ENCODE assay signal across 23 mouse cellular contexts in the genomic region with DNA sequence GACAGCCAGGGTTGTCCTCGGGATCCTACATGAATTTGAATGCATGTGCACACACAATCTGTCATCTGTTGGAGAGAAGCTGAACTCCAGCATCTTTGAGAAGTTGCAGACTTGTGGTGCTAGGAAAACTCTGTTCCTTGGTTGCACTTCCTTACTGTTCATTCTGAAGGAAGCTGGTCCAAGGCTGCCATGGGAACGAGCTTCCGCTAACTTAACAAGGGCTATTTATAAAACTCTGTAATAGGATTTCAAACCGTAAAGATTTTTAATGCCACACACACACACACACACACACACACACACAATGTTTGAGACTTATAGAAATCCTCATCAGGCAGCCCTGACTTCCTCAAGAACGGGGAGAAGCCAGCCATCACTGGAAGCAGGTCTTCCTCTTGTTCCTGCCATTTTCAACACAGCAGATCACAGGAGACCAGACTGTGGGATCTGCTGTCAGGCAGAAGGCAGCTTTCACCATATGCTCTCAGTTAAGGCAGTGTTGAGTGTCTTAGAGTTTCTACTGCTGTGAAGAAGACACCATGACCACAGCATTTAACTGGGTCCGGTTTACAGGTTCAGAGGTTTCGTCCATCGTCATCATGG. TPM values are rescaled to one million over a fixed set of nuclear protein-coding genes. Genes with fewer than 3 reads are reported as not detected.
DNase-seq lines count a peak whose midpoint lies in the region; ATAC-seq lines count a peak whose summit lies in the region.
"Had no signal": no experiment of that assay in that cellular context is flagged by ENCODE, and none has a peak within 500 bp of the region (broad histone marks: within the 10 kb centered on the region; RNA-seq: fewer than 3 reads in every experiment).

No protein-coding gene starts in this region.

- ATAC-seq in forebrain, embryonic 16.5 days = 0 out of 2 replicates have a peak, but pooled peaks have one; percentile 23
- ATAC-seq in forebrain, embryonic 14.5 days = no peak
- ATAC-seq: lung, postnatal 0 days had no signal

- 87% methylated on average over 8 of the region's 8 CpGs for WGBS in forebrain, embryonic 16.5 days
- 90% methylated on average over 8 of the region's 8 CpGs for WGBS in forebrain, embryonic 14.5 days

- H3K4me1 ChIP-seq in forebrain, embryonic 16.5 days (replicated peaks; ENCODE audit: control insufficient read depth, insufficient read depth, low read length) = no peaks in the 10 kb centered on the region
- H3K4me1 ChIP-seq in forebrain, embryonic 14.5 days (ENCODE audit: control insufficient read depth, insufficient read depth, low read length) = no peaks in the 10 kb centered on the region
- H3K4me1 ChIP-seq: heart, embryonic 13.5 days; stomach, embryonic 15.5 days had no signal

- H3K9me3 ChIP-seq in forebrain, embryonic 16.5 days (ENCODE audit: control insufficient read depth, low read length) = no peaks in the 10 kb centered on the region
- H3K9me3 ChIP-seq in forebrain, embryonic 14.5 days (replicated peaks; ENCODE audit: control insufficient read depth, low read length) = no peaks in the 10 kb centered on the region
- H3K9me3 ChIP-seq: heart, embryonic 13.5 days; stomach, embryonic 15.5 days had no signal

- no peak overlapping the region for H3K27ac ChIP-seq in forebrain, embryonic 16.5 days (ENCODE audit: low read length)
- H3K27ac ChIP-seq in forebrain, embryonic 14.5 days (ENCODE audit: low read depth, low read length) = no peak overlapping the region
- H3K27ac ChIP-seq: heart, embryonic 13.5 days; hindbrain, embryonic 14.5 days; stomach, embryonic 15.5 days had no signal

- no peak for DNase-seq in forebrain, embryonic 14.5 days (ENCODE audit: low spot score)
- peak; percentile 64 to 77 for DNase-seq in left cerebral cortex, postnatal 14 days (ENCODE audit: low spot score in 2 of 2)
- DNase-seq in left cerebral cortex, adult 11 months (ENCODE audit: low spot score) = no peak
- peak; percentile 49 to 71 for DNase-seq in left cerebral cortex, postnatal 25 days (ENCODE audit: low spot score in 2 of 2)
- DNase-seq in right cerebral cortex, postnatal 4 days = peak; percentile 22
- DNase-seq in embryo, embryonic 11 days = no peak
- no peak for DNase-seq in kidney, postnatal 36 days
- DNase-seq: adrenal gland, postnatal 14 days; cerebellum, adult 18-20 months; cerebellum, postnatal 36 days; gastrocnemius, postnatal 14 days; heart, adult 18-20 months; kidney, adult 8-10 months; kidney, postnatal 4 days; liver; midbrain, embryonic 14.5 days; thymus, adult 2 months had no signal

- H3K4me2 ChIP-seq in forebrain, embryonic 16.5 days (ENCODE audit: low read length) = no peak overlapping the region
- H3K4me2 ChIP-seq in forebrain, embryonic 14.5 days (ENCODE audit: low read length) = no peak overlapping the region
- H3K4me2 ChIP-seq: heart, embryonic 13.5 days; hindbrain, embryonic 14.5 days; stomach, embryonic 15.5 days had no signal

- intact Hi-C loops in left cerebral cortex, postnatal 14 days (cut with DNase I) = no loop called here
- intact Hi-C loops in left cerebral cortex, postnatal 25 days (cut with DNase I) = loop anchor here (10.0 kb wide), 1 partner anchor 693 kb away; no protein-coding TSS in a partner anchor

- H3K4me3 ChIP-seq in forebrain, embryonic 16.5 days (replicated peaks; ENCODE audit: low read length) = no peak overlapping the region
- H3K4me3 ChIP-seq in forebrain, embryonic 14.5 days (ENCODE audit: low read depth, low read length) = no peak overlapping the region
- H3K4me3 ChIP-seq: heart, embryonic 13.5 days; myocyte; stomach, embryonic 15.5 days had no signal

- no peak overlapping the region for H3K9ac ChIP-seq in forebrain, embryonic 16.5 days (replicated peaks; ENCODE audit: low read depth, low read length)
- H3K9ac ChIP-seq in forebrain, embryonic 14.5 days (ENCODE audit: low read length) = no peak overlapping the region
- H3K9ac ChIP-seq: heart, embryonic 13.5 days; hindbrain, embryonic 14.5 days; stomach, embryonic 15.5 days had no signal

- H3K27me3 ChIP-seq in forebrain, embryonic 16.5 days (replicated peaks; ENCODE audit: control insufficient read depth, insufficient read depth, low read length) = no peaks in the 10 kb centered on the region
- no peaks in the 10 kb centered on the region for H3K27me3 ChIP-seq in forebrain, embryonic 14.5 days (replicated peaks; ENCODE audit: control insufficient read depth, insufficient read depth, low read length)
- H3K27me3 ChIP-seq: heart, embryonic 13.5 days; stomach, embryonic 15.5 days had no signal

- H3K36me3 ChIP-seq in forebrain, embryonic 16.5 days (ENCODE audit: control insufficient read depth, insufficient read depth) = no peaks in the 10 kb centered on the region
- peaks cover 5% of the 10 kb centered on the region for H3K36me3 ChIP-seq in forebrain, embryonic 14.5 days (ENCODE audit: control insufficient read depth, insufficient read depth, low read length)

RNA-seq across cellular contexts. Expression of a gene that starts 19.3 kb away (rescaled TPM):
- 54.9 and 67.1 TPM in 2 replicates for polyA plus RNA-seq in forebrain, embryonic 16.5 days (2015; fragmentation: Nextera tagmentation; extraction: Ambion mirVana)
- polyA plus RNA-seq in forebrain, embryonic 14.5 days (2014; fragmentation: Nextera tagmentation; extraction: Ambion mirVana) = 77.7 and 101 TPM in 2 replicates
- 1 to 10 TPM; 1.3 to 2.3 TPM for total RNA-seq in left cerebral cortex, postnatal 14 days (2021)
- total RNA-seq in left cerebral cortex, postnatal 25 days (2021) = 1 to 10 TPM; 1.1 to 1.3 TPM

Comparison
In these comparisons a context has a peak if more than half of its experiments do, and no peak if none do; other contexts are left out.
1. DNase-seq: peak in left cerebral cortex, postnatal 14 days (2 of 2), left cerebral cortex, postnatal 25 days (2 of 2) and right cerebral cortex, postnatal 4 days (single experiment); none in forebrain, embryonic 14.5 days (single experiment), left cerebral cortex, adult 11 months (single experiment), embryo, embryonic 11 days (single experiment) and kidney, postnatal 36 days (0 of 2).